Mouse (Mus musculus) B cell, adult (primary cell): Measurements from ENCODE around the gene St3gal2. TPM values are rescaled to one million over a fixed set of nuclear protein-coding genes. Genes with fewer than 3 reads are reported as not detected.

Source experiments
- total RNA-seq: library from RNA; stranded (reverse); gene quantifications from 4 replicates; pipeline ENCODE4 v1.2.4, GENCODE M21; 2023; ENCODE audit not compliant: inconsistent age

The St3gal2 gene
- 23.5 to 28.3 TPM (median 25.2 TPM) in 4 replicates for total RNA-seq

DNA sequence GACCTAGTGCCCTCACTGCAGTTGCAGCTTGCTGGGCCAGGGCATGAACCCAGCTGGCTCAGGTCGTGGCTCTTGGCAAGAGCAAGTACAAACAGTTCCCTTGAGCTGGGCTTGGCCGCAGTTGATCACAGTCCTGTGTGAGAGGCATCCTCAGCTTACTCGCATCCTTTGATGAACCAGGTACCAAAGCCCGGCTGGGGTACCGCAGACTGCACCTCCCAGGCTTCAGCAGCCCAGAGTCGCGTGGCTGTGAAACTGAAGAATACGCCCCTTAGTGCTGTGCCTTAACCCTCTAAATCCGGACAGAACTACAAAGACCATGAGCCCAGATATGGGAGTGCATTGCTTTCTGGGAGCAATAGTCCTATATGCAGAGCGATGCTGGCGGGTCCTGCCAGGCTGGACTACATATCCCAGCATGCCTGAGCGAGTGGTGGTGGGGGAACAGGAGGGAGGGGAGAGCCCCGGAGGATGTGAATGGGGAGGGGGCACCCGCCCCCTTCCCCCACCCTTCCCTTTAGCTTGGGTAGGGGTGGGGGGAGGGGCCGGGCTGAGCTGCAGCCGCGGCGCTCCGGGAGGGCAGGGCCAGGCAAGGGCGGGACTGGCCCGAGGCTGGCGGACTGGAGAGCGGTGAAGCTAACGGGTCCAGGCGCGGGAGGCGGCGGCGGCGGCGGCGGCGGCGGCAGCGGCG, at the start of gene St3gal2:
Gene St3gal2, plus strand, starts transcription at position 582 of the 691 bp plus-strand sequence.

GRCm38 (mm10) chr8:110901839-110902578, 17.7 kb upstream of the St3gal2 start, which contains the start of gene Fuk:
Gene Fuk, minus strand, starts transcription at chr8:110902488.

DNA sequence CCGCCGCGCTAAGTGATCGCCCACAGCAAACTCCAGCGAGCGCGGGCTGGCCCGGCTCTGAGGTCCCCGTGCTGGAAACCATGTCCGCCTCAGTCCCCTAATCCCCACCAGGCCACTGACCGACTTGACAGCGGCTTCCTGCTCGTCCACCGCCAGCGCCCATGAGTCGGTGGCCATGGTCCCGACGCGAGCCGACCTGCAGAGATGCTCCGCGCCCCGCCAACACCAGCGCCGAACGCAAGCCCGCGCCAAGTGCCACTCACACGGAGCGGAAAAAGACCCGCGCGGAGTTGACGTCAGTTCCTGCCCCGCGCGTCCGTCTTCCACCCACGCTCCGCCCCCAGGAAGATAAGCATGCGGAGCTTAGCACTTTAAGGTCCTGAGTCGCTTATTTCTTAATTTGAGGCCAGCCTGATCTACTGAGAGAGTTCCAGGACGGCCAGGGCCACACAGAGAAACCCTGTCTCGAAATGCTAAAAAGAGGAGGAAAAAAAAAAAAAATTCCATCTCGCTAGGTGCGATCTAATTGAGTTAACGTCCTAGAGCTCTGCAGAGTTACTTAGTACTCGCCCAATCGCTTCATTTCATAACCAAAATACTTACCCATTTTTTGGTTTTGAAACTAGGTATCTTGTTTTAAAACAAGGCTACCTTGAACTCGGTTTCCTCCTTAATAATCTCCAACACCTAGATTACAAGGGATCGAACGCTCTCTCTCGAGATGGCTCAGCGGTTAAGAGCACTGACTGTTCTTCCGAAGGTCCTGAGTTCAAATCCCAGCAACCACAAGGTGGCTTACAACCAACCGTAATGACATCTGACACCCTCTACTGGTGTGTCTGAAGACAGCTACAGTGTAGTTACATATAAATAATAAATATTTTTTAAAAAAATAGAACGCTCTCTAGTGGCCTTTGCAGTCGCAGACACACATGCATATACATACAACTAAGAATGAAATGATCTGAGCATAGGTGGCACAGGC, 78.1 kb downstream of the St3gal2 start, which contains the start of gene Ddx19a:
Gene Ddx19a, minus strand, starts transcription at position 254 of the 985 bp plus-strand sequence.

Other genes with a start within 250 kb of the St3gal2 start
- 2.1 to 5.0 TPM (median 3.6 TPM) in 4 replicates for gene Mtss1l, start 198.4 kb upstream of the St3gal2 start, total RNA-seq
- not detected in 4 replicates for gene Il34, start 114.0 kb upstream of the St3gal2 start, total RNA-seq
- gene Cog4, start 73.3 kb upstream of the St3gal2 start, total RNA-seq: 58.3 to 72.9 TPM (median 65.8 TPM) in 4 replicates
- gene Sf3b3, start 73.1 kb upstream of the St3gal2 start, total RNA-seq: 185 to 189 TPM (median 186 TPM) in 4 replicates
- 14.7 to 19.4 TPM (median 15.3 TPM) in 4 replicates for gene Fuk, start 17.4 kb upstream of the St3gal2 start, total RNA-seq
- gene Ddx19a, start 77.9 kb downstream of the St3gal2 start, total RNA-seq: 66.6 to 80.9 TPM (median 72.9 TPM) in 4 replicates
- gene Ddx19b, start 111.8 kb downstream of the St3gal2 start, total RNA-seq: 18.4 to 21.5 TPM (median 20.9 TPM) in 4 replicates
- gene Aars, start 113.2 kb downstream of the St3gal2 start, total RNA-seq: 42.3 to 53.4 TPM (median 49.3 TPM) in 4 replicates
- gene Exosc6, start 136.4 kb downstream of the St3gal2 start, total RNA-seq: 4.5 to 16.8 TPM (median 6.8 TPM) in 4 replicates
- gene Clec18a, start 172.5 kb downstream of the St3gal2 start, total RNA-seq: not detected in 4 replicates
- gene Pdpr, start 174.7 kb downstream of the St3gal2 start, total RNA-seq: 20.4 to 24.2 TPM (median 22.6 TPM) in 4 replicates